Mouse (Mus musculus) ES-Bruce4 (cell line): ENCODE results near the gene Mettl26. TPM values are rescaled to one million over a fixed set of nuclear protein-coding genes. Genes with fewer than 3 reads are reported as not detected.
A peak's percentile ranks its signal among the peaks of the same experiment; 100 is the strongest.

ENCODE experiments used
- H3K27ac ChIP-seq: 2 replicates; pipeline ENCODE4 v1.5.1; 2012; ENCODE audit warnings: low read length, inconsistent platforms; ENCODE audit not compliant: insufficient read depth
- H3K27me3 ChIP-seq: 2 replicates; pipeline ENCODE4 v1.6.1; 2012; ENCODE audit warnings: mild to moderate bottlenecking, low read length, inconsistent platforms; ENCODE audit not compliant: control insufficient read depth, poor library complexity, insufficient read depth, severe bottlenecking
- H3K36me3 ChIP-seq: 2 replicates; pipeline ENCODE4 v1.6.1; 2012; ENCODE audit warnings: inconsistent platforms, mild to moderate bottlenecking, low read length, moderate library complexity; ENCODE audit not compliant: control insufficient read depth, poor library complexity, insufficient read depth, severe bottlenecking
- H3K4me1 ChIP-seq: one replicate; pipeline ENCODE4 v1.8.1; 2011; ENCODE audit warnings: low read length; ENCODE audit not compliant: control insufficient read depth, insufficient read depth
- H3K4me3 ChIP-seq: 2 replicates; pipeline ENCODE4 v1.5.1; 2011; ENCODE audit warnings: low read depth, mild to moderate bottlenecking, low read length
- H3K9ac ChIP-seq: 2 replicates; pipeline ENCODE4 v1.6.1; 2012; ENCODE audit warnings: low read depth, mild to moderate bottlenecking, inconsistent platforms; ENCODE audit not compliant: poor library complexity, severe bottlenecking
- H3K9me3 ChIP-seq: replicated peaks from 2 replicates; pipeline ENCODE4 v1.6.1; 2012; ENCODE audit warnings: mild to moderate bottlenecking, low read length, inconsistent platforms; ENCODE audit not compliant: control insufficient read depth, poor library complexity, insufficient read depth, severe bottlenecking
- CTCF ChIP-seq: IDR thresholded peaks from one replicate; pipeline ENCODE4 v1.8.1; 2011; ENCODE audit warnings: low read depth, low read length
- EP300 ChIP-seq: IDR thresholded peaks from 2 replicates; pipeline ENCODE4 v1.6.1; 2011; ENCODE audit warnings: low read depth, low read length; ENCODE audit not compliant: insufficient read depth
- POLR2A ChIP-seq: IDR thresholded peaks from one replicate; pipeline ENCODE4 v1.8.1; 2011; ENCODE audit warnings: low read length; ENCODE audit not compliant: insufficient read depth
- polyA plus RNA-seq: library from polyadenylated mRNA; stranded (reverse); fragments of >200 nt; gene quantifications from 2 replicates; pipeline ENCODE4 v1.2.4, GENCODE M21; 2011; ENCODE audit warnings: low read depth; ENCODE audit not compliant: missing spikeins, insufficient read depth, insufficient read length

Mettl26 gene
- polyA plus RNA-seq, 1 experiment, result 32.6 TPM

- no peak overlapping the region for H3K9ac ChIP-seq
- H3K27me3 ChIP-seq, result no peaks in the 10 kb centered on the region
- H3K36me3 ChIP-seq, result no peaks in the 10 kb centered on the region
- no peak overlapping the region for H3K4me3 ChIP-seq
- no peak for TF ChIP-seq CTCF
- TF ChIP-seq POLR2A, result no peak
- no peak for TF ChIP-seq EP300
- H3K9me3 ChIP-seq, result no peaks in the 10 kb centered on the region
- H3K27ac ChIP-seq, result no peak overlapping the region
- no peaks in the 10 kb centered on the region for H3K4me1 ChIP-seq
Measured at GRCm38 (mm10) chr17:25911816-25912215, 36.9 kb downstream of the Mettl26 start.

DNA sequence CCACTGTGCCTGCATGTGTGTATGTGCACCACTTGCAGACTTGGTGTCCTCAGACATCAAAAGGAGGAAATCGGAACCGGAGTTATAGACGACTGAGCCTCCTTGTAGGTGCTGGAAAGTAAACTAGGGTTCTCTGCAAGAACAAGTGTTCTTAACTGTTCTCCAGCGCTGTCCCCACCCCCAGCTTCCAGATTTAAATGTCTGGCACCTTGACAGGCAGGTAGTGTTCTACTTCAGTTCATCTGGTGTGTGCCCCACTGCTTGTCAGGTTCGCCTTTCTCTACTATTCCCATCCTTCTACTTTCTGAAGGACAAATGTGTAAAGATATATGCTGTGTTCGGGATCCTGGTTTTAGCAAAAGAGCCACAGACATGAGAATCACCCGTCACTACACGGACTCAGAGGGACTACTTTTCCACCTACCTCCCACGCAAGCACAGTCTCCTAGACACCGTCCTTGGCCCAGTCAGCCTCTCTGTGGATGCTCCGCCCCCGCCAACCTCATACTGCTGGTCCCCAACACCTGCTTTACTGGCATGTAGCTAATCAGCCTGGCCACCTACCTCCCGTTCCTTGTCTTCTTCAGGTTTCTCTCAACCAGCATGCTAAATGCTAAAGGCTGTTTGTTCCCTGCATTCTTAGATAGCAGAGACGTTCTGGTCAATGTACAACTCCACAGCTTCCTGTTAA is 38.5 kb downstream of the Mettl26 start:
- H3K9me3 ChIP-seq, result no peaks in the 10 kb centered on the region
- TF ChIP-seq CTCF, result no peak
- no peak for TF ChIP-seq EP300
- no peak for TF ChIP-seq POLR2A
- no peaks in the 10 kb centered on the region for H3K36me3 ChIP-seq
- no peak overlapping the region for H3K4me3 ChIP-seq
- H3K27ac ChIP-seq, result no peak overlapping the region
- H3K9ac ChIP-seq, result no peak overlapping the region
- H3K4me1 ChIP-seq, result no peaks in the 10 kb centered on the region
- no peaks in the 10 kb centered on the region for H3K27me3 ChIP-seq

GRCm38 (mm10) chr17:25913877-25914275 is 39.0 kb downstream of the Mettl26 start:
- H3K4me3 ChIP-seq, result no peak overlapping the region
- no peak overlapping the region for H3K27ac ChIP-seq
- H3K27me3 ChIP-seq, result no peaks in the 10 kb centered on the region
- no peaks in the 10 kb centered on the region for H3K36me3 ChIP-seq
- no peak for TF ChIP-seq POLR2A
- H3K9me3 ChIP-seq, result no peaks in the 10 kb centered on the region
- H3K4me1 ChIP-seq, result no peaks in the 10 kb centered on the region
- H3K9ac ChIP-seq, result no peak overlapping the region

GRCm38 (mm10) chr17:25914295-25914694 is 39.4 kb downstream of the Mettl26 start:
- TF ChIP-seq POLR2A (no peak), EP300 (no peak), CTCF (no peak)

DNA sequence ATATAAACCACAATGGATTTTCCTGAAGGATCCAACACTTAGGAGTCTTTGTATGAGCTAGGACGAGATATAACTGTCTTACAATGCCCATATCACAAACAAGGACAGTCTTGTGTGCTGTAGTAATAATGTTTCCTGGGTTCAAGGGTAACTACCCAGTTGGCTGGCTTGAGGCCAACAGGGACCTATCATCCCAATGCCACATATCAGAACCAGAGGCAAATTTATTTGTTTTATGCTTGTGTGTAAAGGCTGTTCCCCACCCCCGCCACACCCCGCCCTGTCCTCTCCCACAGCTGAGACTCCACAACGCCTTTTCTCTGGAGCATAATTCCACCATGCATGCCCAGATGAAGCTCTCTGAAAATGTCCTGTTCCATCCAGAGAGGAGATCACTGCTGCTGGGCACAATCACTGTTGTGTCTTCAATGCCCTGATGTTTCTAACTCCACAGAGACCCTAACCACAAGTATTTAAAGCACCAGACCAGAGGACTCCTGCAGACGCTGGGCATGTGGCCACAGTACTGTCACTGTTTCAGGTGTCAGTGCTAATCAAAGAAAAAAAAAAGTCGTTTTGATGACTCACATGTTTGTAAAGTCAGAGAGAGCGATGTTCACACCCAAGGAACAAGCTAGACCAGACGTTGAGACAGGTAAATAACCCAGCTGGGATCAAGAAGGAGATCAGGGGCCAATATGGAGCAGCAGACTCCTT is 42.2 kb downstream of the Mettl26 start:
- Histone ChIP-seq H3K27ac (no peak overlapping the region), H3K9me3 (no peaks in the 10 kb centered on the region), H3K36me3 (no peaks in the 10 kb centered on the region), H3K9ac (no peak overlapping the region), H3K27me3 (no peaks in the 10 kb centered on the region), H3K4me1 (no peaks in the 10 kb centered on the region), H3K4me3 (no peak overlapping the region)
- no peak for TF ChIP-seq EP300
- TF ChIP-seq CTCF, result no peak
- TF ChIP-seq POLR2A, result no peak

More at GRCm38 (mm10) chr17:25914295-25914694, 39.4 kb downstream of the Mettl26 start:
- H3K27ac ChIP-seq, result 0 out of 2 replicates have a peak overlapping the region, but pooled peaks have one; percentile 21
- H3K4me1 ChIP-seq, result no peaks in the 10 kb centered on the region
- no peak overlapping the region for H3K4me3 ChIP-seq
- H3K27me3 ChIP-seq, result no peaks in the 10 kb centered on the region
- no peaks in the 10 kb centered on the region for H3K36me3 ChIP-seq
- H3K9me3 ChIP-seq, result no peaks in the 10 kb centered on the region
- H3K9ac ChIP-seq, result no peak overlapping the region
